Mouse (Mus musculus) bone marrow macrophage, adult 2 months (primary cell): ENCODE data around the gene Gm45618.

Experiments used
- CTCF ChIP-seq: IDR thresholded peaks from 2 replicates; pipeline ENCODE4 v1.5.1; 2012; ENCODE audit warnings: low read depth, mild to moderate bottlenecking, low read length, moderate library complexity
- POLR2A ChIP-seq: IDR thresholded peaks from 2 replicates; pipeline ENCODE4 v1.6.1; 2012; ENCODE audit warnings: mild to moderate bottlenecking, low read depth, low read length, borderline replicate concordance

GRCm38 (mm10) chr7:142079365-142079764, 41.2 kb downstream of the Gm45618 start:
- TF ChIP-seq POLR2A (no peak), CTCF (no peak)
